Mouse (Mus musculus) R1 (cell line): ENCODE results near the gene Raph1.

Experiments
- DNase-seq: peaks from one replicate; pipeline ENCODE4 v3.0.0-alpha.2; 2018; ENCODE audit warnings: low read depth, low spot score

Raph1 gene

DNA sequence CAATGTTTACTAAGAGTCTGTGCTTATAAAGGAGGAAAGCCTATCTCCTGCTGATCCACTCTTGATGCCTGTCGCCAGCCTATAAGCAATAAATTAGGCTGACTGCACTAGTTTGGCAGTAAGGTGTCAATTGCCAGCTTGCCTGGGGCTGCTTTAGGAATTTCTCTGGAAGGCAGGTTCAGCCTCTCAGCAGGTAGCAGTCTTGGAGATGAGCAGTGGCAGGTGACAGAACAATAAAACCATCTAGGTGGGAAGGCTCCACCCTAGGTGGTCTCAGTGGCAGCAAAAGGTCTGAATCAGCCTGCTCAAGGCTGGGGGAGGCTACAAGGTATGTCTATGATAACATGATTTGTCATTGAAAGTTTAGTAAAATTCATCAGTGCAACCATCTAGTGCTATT, 134.4 kb downstream of the Raph1 start:
- DNase-seq, result peak; percentile 92
